Mouse (Mus musculus): Measurements from ENCODE around the gene Tma7.

GRCm38 (mm10) chr9:109096856-109097255, 14.5 kb upstream of the Tma7 start:
- TF ChIP-seq POLR2AphosphoS2 (IDR thresholded peaks at IDR 0.05; ENCODE audit: low read depth, low read length) (no peak), CTCF (conservative IDR thresholded peaks at IDR 0.05 in 1 of 2, IDR thresholded peaks at IDR 0.05 in 1 of 2; ENCODE audit: low read depth in 2 of 2, low read length in 2 of 2) (no peak), TBP (conservative IDR thresholded peaks at IDR 0.05; ENCODE audit: low read depth, low read length) (no peak), E2F4 (IDR thresholded peaks at IDR 0.05; ENCODE audit: insufficient replicate concordance, low read depth, low read length) (no peak), MAZ (IDR thresholded peaks at IDR 0.05; ENCODE audit: low read depth, low read length) (no peak), POLR2A (IDR thresholded peaks at IDR 0.05; ENCODE audit: low read depth, low read length) (no peak), MXI1 (IDR thresholded peaks at IDR 0.05; ENCODE audit: low read depth, low read length) (no peak), MAX (IDR thresholded peaks at IDR 0.05; ENCODE audit: low read length) (no peak)

Data from CH12.LX (cell line).